Mouse (Mus musculus) right cerebral cortex, postnatal 36 days (tissue): Measurements from ENCODE around the gene Plvap.

Source experiments
- DNase-seq, 2 experiments: peaks; one replicate each; pipeline ENCODE4 v3.0.0; 2022; ENCODE audit warnings: low spot score in 2 of 2, mixed read lengths in 1 of 2

Plvap gene

GRCm38 (mm10) chr8:71486136-71486529 lies 25.4 kb downstream of the Plvap start:
- DNase-seq, result no peak

- peak; percentile 85 to 86 for DNase-seq
Observed at GRCm38 (mm10) chr8:71485142-71486135, 26.1 kb downstream of the Plvap start, which contains the start of gene Ano8. TSS of gene Ano8 (minus strand) at chr8:71485963.

GRCm38 (mm10) chr8:71484736-71485135 lies 26.8 kb downstream of the Plvap start:
- DNase-seq, result no peak

GRCm38 (mm10) chr8:71483932-71484331 lies 27.6 kb downstream of the Plvap start:
- no peak for DNase-seq

GRCm38 (mm10) chr8:71478943-71479342 lies 32.6 kb downstream of the Plvap start:
- DNase-seq, result no peak

GRCm38 (mm10) chr8:71477196-71477845 lies 34.2 kb downstream of the Plvap start:
- no peak for DNase-seq

- DNase-seq, result peak; percentile 68 to 75
Observed at GRCm38 (mm10) chr8:71476099-71476940, 35.2 kb downstream of the Plvap start.

- no peak for DNase-seq
Observed at GRCm38 (mm10) chr8:71475702-71476075, 35.9 kb downstream of the Plvap start.

GRCm38 (mm10) chr8:71474785-71475701 lies 36.5 kb downstream of the Plvap start:
- DNase-seq, result no peak

- DNase-seq, result no peak
Observed at GRCm38 (mm10) chr8:71474344-71474743, 37.2 kb downstream of the Plvap start.

GRCm38 (mm10) chr8:71472601-71473386 lies 38.8 kb downstream of the Plvap start:
- no peak for DNase-seq

- no peak for DNase-seq
Observed at GRCm38 (mm10) chr8:71471861-71472260, 39.7 kb downstream of the Plvap start.

GRCm38 (mm10) chr8:71470913-71471255 lies 40.7 kb downstream of the Plvap start:
- DNase-seq, result no peak

GRCm38 (mm10) chr8:71470146-71470912 lies 41.2 kb downstream of the Plvap start:
- no peak for DNase-seq

- DNase-seq, result no peak
Observed at GRCm38 (mm10) chr8:71469411-71469810, 42.1 kb downstream of the Plvap start.

GRCm38 (mm10) chr8:71468916-71469315 lies 42.6 kb downstream of the Plvap start, which contains the start of gene Dda1:
TSS of gene Dda1 (plus strand) at chr8:71469199.
- peak; percentile 99 for DNase-seq

- DNase-seq, result no peak
Observed at GRCm38 (mm10) chr8:71468001-71468400, 43.6 kb downstream of the Plvap start.

- DNase-seq, result no peak
Observed at GRCm38 (mm10) chr8:71467201-71467600, 44.4 kb downstream of the Plvap start.

GRCm38 (mm10) chr8:71466198-71466597 lies 45.4 kb downstream of the Plvap start:
- DNase-seq, result no peak
